Mouse (Mus musculus): ENCODE data around the gene Mixl1. TPM values are rescaled to one million over a fixed set of nuclear protein-coding genes. Genes with fewer than 3 reads are reported as not detected.

Mixl1 gene
- polyA plus RNA-seq (2017; shearing (Covaris generic)): not detected

DNA sequence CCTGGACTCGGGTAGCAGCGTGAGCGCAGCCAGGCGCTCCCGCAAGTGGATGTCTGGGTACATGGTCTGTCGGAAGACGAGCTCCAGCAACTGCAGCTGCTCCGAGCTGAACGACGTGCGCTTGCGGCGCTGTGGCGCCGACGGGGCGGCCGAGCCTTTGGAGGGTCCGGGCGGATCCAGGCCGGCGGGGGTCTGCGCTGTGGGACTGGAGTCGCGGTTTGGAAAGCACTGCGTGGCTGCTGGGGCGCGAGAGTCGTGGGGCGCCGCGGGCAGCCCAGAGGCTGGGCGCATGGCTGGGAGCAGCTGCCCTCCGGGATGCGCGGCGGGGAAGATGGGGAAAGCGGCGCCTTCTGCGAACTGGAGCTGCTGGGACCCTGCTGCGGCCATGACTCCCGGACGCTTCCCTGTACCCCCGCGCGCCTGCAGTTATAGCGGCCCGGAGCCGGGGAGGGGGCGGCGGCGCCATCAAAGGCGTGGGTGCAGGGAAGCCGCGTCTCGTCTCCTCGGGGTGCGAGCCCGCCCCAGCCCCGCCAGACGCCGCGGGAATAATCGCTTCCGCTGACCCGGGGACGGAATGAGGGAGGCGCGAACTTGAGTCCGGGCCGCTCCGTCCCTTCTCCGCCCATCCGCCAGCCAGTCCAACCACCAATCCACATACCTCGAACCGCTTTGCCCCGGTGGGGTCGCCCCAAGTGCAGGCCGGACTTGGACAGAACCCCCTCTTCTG lies at the start of gene Mixl1:
Mixl1 (minus strand) TSS at position 409 of the 727 bp plus-strand sequence.

DNA sequence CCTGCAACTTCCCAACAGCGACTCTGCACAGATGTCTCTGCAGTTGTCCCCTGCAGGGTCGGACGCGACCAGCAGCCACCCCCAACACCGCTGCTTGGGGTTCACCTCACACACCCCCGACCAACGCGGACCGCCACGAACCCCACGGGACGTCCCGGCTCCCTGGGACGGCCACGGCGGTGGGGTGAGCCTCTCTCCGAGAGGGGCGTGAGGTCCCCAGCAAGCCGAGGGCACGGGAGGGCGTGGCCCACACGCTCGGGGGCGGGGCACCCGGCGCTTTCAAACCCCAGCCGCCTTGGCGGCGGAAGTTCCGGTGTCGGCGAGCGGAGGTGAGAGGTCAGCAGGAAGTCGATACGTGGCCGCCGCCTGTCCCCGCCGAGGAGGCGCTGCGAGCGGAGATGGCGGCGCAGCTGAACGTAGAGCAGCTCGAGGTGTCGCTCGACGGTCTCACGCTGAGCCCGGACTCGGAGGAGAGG lies 28.9 kb upstream of the Mixl1 start, which contains the start of gene Acbd3:
Acbd3 (plus strand) TSS at position 340 of the 476 bp plus-strand sequence.

Other genes with a start within 250 kb of the Mixl1 start
- not detected for gene Stum, start 213.5 kb downstream of the Mixl1 start, polyA plus RNA-seq (2017; shearing (Covaris generic))
- gene Parp1, start 128.1 kb downstream of the Mixl1 start, polyA plus RNA-seq (2017; shearing (Covaris generic)): 57.8 TPM
- 22.0 TPM for gene Lin9, start 55.9 kb downstream of the Mixl1 start, polyA plus RNA-seq (2017; shearing (Covaris generic))
- gene Acbd3, start 29.0 kb upstream of the Mixl1 start, polyA plus RNA-seq (2017; shearing (Covaris generic)): 67.7 TPM
- gene H3f3a, start 116.9 kb upstream of the Mixl1 start, polyA plus RNA-seq (2017; shearing (Covaris generic)): 1,299 TPM
- gene Sde2, start 154.1 kb upstream of the Mixl1 start, polyA plus RNA-seq (2017; shearing (Covaris generic)): 80.3 TPM
- not detected for gene Lefty2, start 196.1 kb upstream of the Mixl1 start, polyA plus RNA-seq (2017; shearing (Covaris generic))
- gene Pycr2, start 207.3 kb upstream of the Mixl1 start, polyA plus RNA-seq (2017; shearing (Covaris generic)): 163 TPM
- gene Lefty1, start 238.0 kb upstream of the Mixl1 start, polyA plus RNA-seq (2017; shearing (Covaris generic)): 0.78 TPM
- gene Tmem63a, start 245.3 kb upstream of the Mixl1 start, polyA plus RNA-seq (2017; shearing (Covaris generic)): 59.2 TPM

All from naive thymus-derived CD4-positive, alpha-beta T cell, adult 5 months (primary cell).